Mouse (Mus musculus) midbrain, embryonic 11.5 days (tissue): ENCODE results near the gene 2610042L04Rik. TPM values are rescaled to one million over a fixed set of nuclear protein-coding genes. Genes with fewer than 3 reads are reported as not detected.
A peak's percentile ranks its signal among the peaks of the same experiment; 100 is the strongest.
"Not testable (repeated sequence)": the region's sequence is repeated elsewhere in the genome, so short reads cannot be mapped to it uniquely, and the experiment has no call there.

Source experiments
- ATAC-seq: fragments of 200-750 bp; cut with Nextera tagmentation; 2 replicates; pipeline ENCODE4 v1.8.0; 2017; ENCODE audit warnings: moderate TSS enrichment, moderate library complexity; ENCODE audit not compliant: low FRiP score
- DNase-seq: peaks from one replicate; pipeline ENCODE4 v3.0.0; 2015; ENCODE audit warnings: low spot score; ENCODE audit errors: missing footprints
- H3K27ac ChIP-seq: fragments of 300-500 bp; sonication (generic); 2 replicates; pipeline ENCODE4 v1.5.1; 2014; ENCODE audit warnings: low read depth, low read length
- H3K27me3 ChIP-seq: fragments of 300-500 bp; sonication (generic); 2 replicates; pipeline ENCODE4 v1.6.1; 2014; ENCODE audit warnings: mild to moderate bottlenecking, low read length, moderate library complexity, mixed read lengths; ENCODE audit not compliant: control insufficient read depth, insufficient read depth
- H3K36me3 ChIP-seq: fragments of 300-500 bp; sonication (generic); 2 replicates; pipeline ENCODE4 v1.6.1; 2014; ENCODE audit warnings: mild to moderate bottlenecking, low read length, moderate library complexity, mixed read lengths; ENCODE audit not compliant: control insufficient read depth, insufficient read depth
- H3K4me1 ChIP-seq: fragments of 300-500 bp; sonication (generic); 2 replicates; pipeline ENCODE4 v1.6.1; 2014; ENCODE audit warnings: low read length; ENCODE audit not compliant: control insufficient read depth, insufficient read depth
- H3K4me2 ChIP-seq: fragments of 300-500 bp; sonication (generic); 2 replicates; pipeline ENCODE4 v1.6.1; 2014; ENCODE audit warnings: mild to moderate bottlenecking, moderate library complexity
- H3K4me3 ChIP-seq: fragments of 300-500 bp; sonication (generic); 2 replicates; pipeline ENCODE4 v1.5.1; 2014; ENCODE audit warnings: low read depth, low read length
- H3K9ac ChIP-seq: fragments of 300-500 bp; sonication (generic); 2 replicates; pipeline ENCODE4 v1.6.1; 2014; ENCODE audit warnings: low read length
- H3K9me3 ChIP-seq: fragments of 300-500 bp; sonication (generic); 2 replicates; pipeline ENCODE4 v1.6.1; 2016; ENCODE audit warnings: low read length; ENCODE audit not compliant: control insufficient read depth
- WGBS: fragments of 180-500 bp; shearing (Covaris S2); extraction: QIAGEN DNeasy Blood & Tissue Kit; methylation state at CpG from one replicate; pipeline ENCODE4 v1.1.7; 2014; 5-methylcytosine and 5-hydroxymethylcytosine counted together
- polyA plus RNA-seq: library from polyadenylated mRNA; unstranded; fragments of >200 nt; fragmentation: Nextera tagmentation; extraction: Ambion mirVana; gene quantifications from 2 replicates; pipeline ENCODE4 v1.2.1, GENCODE M21; 2014

Gene 2610042L04Rik
- polyA plus RNA-seq: 0.77 and 1.0 TPM in 2 replicates

- H3K36me3 ChIP-seq, H3K4me1 ChIP-seq, ATAC-seq, H3K27me3 ChIP-seq, H3K27ac ChIP-seq, H3K9me3 ChIP-seq: not testable (repeated sequence)
- Histone ChIP-seq H3K4me3 (peak within 1 kb of the TSS; percentile 36), H3K4me2 (peak within 1 kb of the TSS; percentile 58), H3K9ac (peak within 1 kb of the TSS; percentile 42)
- WGBS: 4% methylated on average over 13 of the region's 48 CpGs
- DNase-seq: peak; percentile 89
Measured at GRCm38 (mm10) chr14:4334476-4335080, at the start of gene 2610042L04Rik. Gene 2610042L04Rik, plus strand, starts transcription at chr14:4334763.

- H3K27me3 ChIP-seq, H3K27ac ChIP-seq, H3K4me3 ChIP-seq, ATAC-seq, DNase-seq, H3K4me2 ChIP-seq, H3K9me3 ChIP-seq, H3K9ac ChIP-seq, H3K4me1 ChIP-seq, H3K36me3 ChIP-seq: not testable (repeated sequence)
- no CpG with 5 or more reads among the region's 1 CpGs for WGBS
Measured at GRCm38 (mm10) chr14:4316983-4317382, 17.6 kb upstream of the 2610042L04Rik start, which contains the start of gene Gm3149. Gene Gm3149, plus strand, starts transcription at chr14:4317283.

GRCm38 (mm10) chr14:4335506-4335905, 943 bp downstream of the 2610042L04Rik start:
- H3K4me3 ChIP-seq, DNase-seq, H3K4me2 ChIP-seq, H3K9me3 ChIP-seq, H3K4me1 ChIP-seq, H3K9ac ChIP-seq, H3K27ac ChIP-seq, ATAC-seq, H3K27me3 ChIP-seq, H3K36me3 ChIP-seq: not testable (repeated sequence)
- 7% methylated on average over 7 of the region's 8 CpGs for WGBS

- H3K36me3 ChIP-seq, H3K9ac ChIP-seq, H3K27me3 ChIP-seq, H3K9me3 ChIP-seq, H3K27ac ChIP-seq, ATAC-seq, H3K4me1 ChIP-seq, H3K4me3 ChIP-seq, H3K4me2 ChIP-seq, DNase-seq: not testable (repeated sequence)
- 79% methylated on average over 3 of the region's 3 CpGs for WGBS
Measured at GRCm38 (mm10) chr14:4368991-4369390, 34.4 kb downstream of the 2610042L04Rik start.

- not testable (repeated sequence) for H3K9me3 ChIP-seq, H3K4me1 ChIP-seq, H3K27me3 ChIP-seq, H3K36me3 ChIP-seq, H3K4me3 ChIP-seq, H3K4me2 ChIP-seq, DNase-seq, H3K9ac ChIP-seq, ATAC-seq, H3K27ac ChIP-seq
- 89% methylated on average over 3 of the region's 3 CpGs for WGBS
Measured at GRCm38 (mm10) chr14:4369691-4370090, 35.1 kb downstream of the 2610042L04Rik start.

GRCm38 (mm10) chr14:4377871-4378270, 43.3 kb downstream of the 2610042L04Rik start:
- DNase-seq, ATAC-seq, H3K9me3 ChIP-seq, H3K27me3 ChIP-seq, H3K4me1 ChIP-seq, H3K36me3 ChIP-seq, H3K4me3 ChIP-seq, H3K4me2 ChIP-seq, H3K9ac ChIP-seq, H3K27ac ChIP-seq: not testable (repeated sequence)

GRCm38 (mm10) chr14:4385606-4386005, 51.0 kb downstream of the 2610042L04Rik start:
- not testable (repeated sequence) for H3K36me3 ChIP-seq, H3K4me3 ChIP-seq, DNase-seq, H3K27ac ChIP-seq, H3K4me1 ChIP-seq, H3K27me3 ChIP-seq, H3K4me2 ChIP-seq, H3K9me3 ChIP-seq, ATAC-seq, H3K9ac ChIP-seq

GRCm38 (mm10) chr14:4392841-4393530, 58.4 kb downstream of the 2610042L04Rik start:
- DNase-seq, ATAC-seq, H3K36me3 ChIP-seq, H3K27me3 ChIP-seq, H3K9ac ChIP-seq, H3K4me3 ChIP-seq, H3K4me2 ChIP-seq, H3K4me1 ChIP-seq, H3K27ac ChIP-seq, H3K9me3 ChIP-seq: not testable (repeated sequence)
- WGBS: 95% methylated on average over 2 of the region's 6 CpGs

GRCm38 (mm10) chr14:4397226-4397625, 62.7 kb downstream of the 2610042L04Rik start, which contains the start of gene Gm3159:
Gene Gm3159, plus strand, starts transcription at chr14:4397526.
- not testable (repeated sequence) for ATAC-seq, H3K9me3 ChIP-seq, DNase-seq, H3K4me1 ChIP-seq, H3K27ac ChIP-seq, H3K4me3 ChIP-seq, H3K27me3 ChIP-seq, H3K4me2 ChIP-seq, H3K9ac ChIP-seq, H3K36me3 ChIP-seq
- WGBS: 85% methylated on average over 2 of the region's 3 CpGs
